Mouse (Mus musculus): ENCODE measurements around the gene Ces1a. TPM values are rescaled to one million over a fixed set of nuclear protein-coding genes. Genes with fewer than 3 reads are reported as not detected.

Ces1a gene
- polyA plus RNA-seq, 1 experiment from 2014 or later, result not detected

DNA sequence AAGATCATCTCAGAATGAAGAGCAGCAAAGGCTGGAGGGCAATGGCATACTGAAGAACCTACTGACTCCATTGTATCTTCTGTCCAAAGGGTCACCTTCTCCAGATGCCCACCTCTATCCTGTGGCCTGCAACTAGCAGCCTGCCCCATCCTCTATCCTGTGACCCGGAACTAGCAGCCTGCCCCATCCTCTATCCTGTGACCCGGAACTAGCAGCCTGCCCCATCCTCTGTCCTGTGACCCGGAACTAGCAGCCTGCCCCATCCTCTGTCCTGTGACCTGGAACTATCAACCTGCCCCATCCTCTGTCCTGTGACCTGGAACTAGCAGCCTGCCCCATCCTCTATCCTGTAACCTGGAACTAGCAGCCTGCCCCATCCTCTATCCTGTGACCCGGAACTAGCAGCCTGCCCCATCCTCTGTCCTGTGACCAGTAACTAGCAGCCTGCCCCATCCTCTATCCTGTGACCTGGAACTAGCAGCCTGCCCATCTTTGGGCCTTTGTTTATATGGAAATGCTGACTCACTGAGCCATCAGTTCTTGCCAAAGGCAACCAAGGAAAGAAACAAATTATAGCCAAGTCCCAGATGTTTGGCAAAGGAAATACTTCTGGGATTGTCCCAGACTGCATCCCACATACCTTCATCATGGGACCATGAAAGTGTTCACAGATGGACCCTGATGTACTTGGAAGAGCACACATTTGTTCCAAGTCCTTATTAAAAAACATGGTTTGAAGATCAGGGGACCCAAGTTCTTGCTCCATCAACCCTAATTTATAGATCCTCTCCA is 7.0 kb downstream of the Ces1a start:
- Histone ChIP-seq H3K27me3 (no peaks in the 10 kb centered on the region), H3K9ac (no peak overlapping the region), H3K9me3 (no peaks in the 10 kb centered on the region), H3K4me3 (no peak overlapping the region), H3K4me2 (no peak overlapping the region), H3K27ac (no peak overlapping the region), H3K36me3 (no peaks in the 10 kb centered on the region), H3K4me1 (replicated peaks) (0 out of 2 replicates have a peak, but pooled peaks cover 3% of the 10 kb centered on the region)
- 69% methylated on average over 4 of the region's 4 CpGs for WGBS
- ATAC-seq (ENCODE audit: low FRiP score), result no peak

DNA sequence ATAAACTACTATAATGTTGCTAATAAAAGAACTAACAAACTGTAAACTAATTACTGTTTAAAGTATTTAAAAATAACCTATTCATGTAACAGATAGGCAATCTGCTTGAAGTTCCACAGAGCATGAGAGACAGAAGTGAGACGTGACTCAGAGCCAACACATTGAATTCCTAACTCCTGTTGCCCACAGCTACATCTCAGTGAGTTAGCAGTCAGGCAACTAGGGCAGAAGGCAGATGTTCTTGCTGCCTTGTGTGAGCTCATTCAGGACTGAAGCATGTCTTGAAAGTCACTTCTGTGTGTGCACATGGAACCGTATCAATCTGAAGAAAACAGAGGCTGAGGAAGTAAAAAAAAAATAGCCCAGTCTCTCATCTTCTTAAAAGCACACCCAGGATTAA is 7.7 kb downstream of the Ces1a start:
- H3K9me3 ChIP-seq, result no peaks in the 10 kb centered on the region
- 0 out of 2 replicates have a peak, but pooled peaks cover 3% of the 10 kb centered on the region for H3K4me1 ChIP-seq (replicated peaks)
- no peaks in the 10 kb centered on the region for H3K27me3 ChIP-seq
- no peak overlapping the region for H3K9ac ChIP-seq
- WGBS, result 84% methylated on average over 2 of the region's 2 CpGs
- H3K4me3 ChIP-seq, result no peak overlapping the region
- no peak for ATAC-seq (ENCODE audit: low FRiP score)
- no peak overlapping the region for H3K27ac ChIP-seq
- no peaks in the 10 kb centered on the region for H3K36me3 ChIP-seq
- no peak overlapping the region for H3K4me2 ChIP-seq

DNA sequence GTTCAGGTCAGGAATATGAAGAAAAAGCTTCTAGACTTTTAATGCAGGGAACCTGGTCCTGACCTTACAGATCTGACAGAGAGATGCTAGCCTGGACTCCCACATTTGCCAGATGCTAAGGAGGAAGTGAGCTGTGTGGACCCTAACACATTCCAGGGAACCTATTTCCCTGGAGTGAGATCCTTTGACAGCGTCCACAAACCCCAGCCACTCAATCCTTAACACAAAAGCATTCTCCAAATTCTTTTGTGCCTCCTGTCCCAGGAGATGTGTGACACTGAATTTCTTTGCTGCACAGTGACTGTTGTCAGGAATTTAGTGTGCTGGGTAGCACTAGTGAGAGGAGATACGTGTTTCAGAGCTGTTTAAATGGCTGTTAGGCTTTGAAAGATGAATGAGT is 9.2 kb downstream of the Ces1a start:
- H3K36me3 ChIP-seq, result no peaks in the 10 kb centered on the region
- no peaks in the 10 kb centered on the region for H3K9me3 ChIP-seq
- no peak overlapping the region for H3K4me3 ChIP-seq
- 0 out of 2 replicates have a peak, but pooled peaks cover 3% of the 10 kb centered on the region for H3K4me1 ChIP-seq (replicated peaks)
- no peak for ATAC-seq (ENCODE audit: low FRiP score)
- 7% methylated on average over 2 of the region's 2 CpGs for WGBS
- no peaks in the 10 kb centered on the region for H3K27me3 ChIP-seq
- H3K9ac ChIP-seq, result no peak overlapping the region
- H3K4me2 ChIP-seq, result no peak overlapping the region
- no peak overlapping the region for H3K27ac ChIP-seq

DNA sequence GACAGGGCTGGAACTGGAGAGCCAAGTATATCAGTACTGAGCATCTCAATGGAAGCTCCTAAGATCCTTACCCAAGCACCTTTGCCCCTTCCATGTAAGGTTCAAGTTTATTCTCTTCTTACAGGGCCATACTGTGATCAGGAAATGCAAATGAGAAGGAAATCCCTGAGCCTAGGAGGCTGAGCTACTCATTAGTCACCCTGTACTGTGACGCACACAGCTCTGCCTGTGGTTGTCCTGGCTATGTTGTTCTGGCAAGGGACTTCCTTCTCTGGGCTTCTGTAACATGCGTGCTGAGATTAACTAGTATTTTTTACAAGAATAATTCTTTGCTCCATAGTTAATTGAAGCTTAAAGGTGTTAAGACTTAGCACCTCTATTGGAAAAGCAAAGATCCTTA is 17.3 kb downstream of the Ces1a start:
- 75% methylated on average over 2 of the region's 2 CpGs for WGBS
- ATAC-seq (ENCODE audit: low FRiP score), result no peak
- Histone ChIP-seq H3K9ac (no peak overlapping the region), H3K27ac (no peak overlapping the region), H3K4me2 (no peak overlapping the region), H3K36me3 (no peaks in the 10 kb centered on the region), H3K4me1 (replicated peaks) (no peaks in the 10 kb centered on the region), H3K9me3 (no peaks in the 10 kb centered on the region), H3K27me3 (no peaks in the 10 kb centered on the region), H3K4me3 (no peak overlapping the region)

DNA sequence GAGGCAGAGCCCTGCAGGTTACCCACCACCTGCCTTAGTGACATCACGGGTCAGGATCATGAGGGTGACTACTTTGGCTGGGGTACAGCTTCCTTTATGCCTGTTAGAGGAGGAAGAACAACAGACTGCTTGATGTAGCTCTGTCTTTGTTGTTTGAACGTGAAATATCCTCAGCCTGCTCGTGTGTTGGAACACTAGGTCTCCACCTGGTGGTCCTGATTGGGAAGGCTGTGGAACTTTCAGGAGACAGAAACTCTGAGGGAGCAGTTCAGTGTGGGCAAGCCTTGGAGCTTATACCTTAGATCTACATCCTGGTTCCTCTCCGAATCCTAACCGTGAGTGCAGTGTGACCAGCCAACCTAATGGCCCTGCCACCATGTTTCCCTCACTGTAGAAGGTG is 26.3 kb downstream of the Ces1a start:
- 69% methylated on average over 5 of the region's 5 CpGs for WGBS
- H3K9me3 ChIP-seq, result no peaks in the 10 kb centered on the region
- ATAC-seq (ENCODE audit: low FRiP score), result no peak
- no peak overlapping the region for H3K9ac ChIP-seq
- no peak overlapping the region for H3K4me2 ChIP-seq
- H3K4me3 ChIP-seq, result no peak overlapping the region
- no peaks in the 10 kb centered on the region for H3K27me3 ChIP-seq
- no peak overlapping the region for H3K27ac ChIP-seq
- no peaks in the 10 kb centered on the region for H3K36me3 ChIP-seq
- H3K4me1 ChIP-seq (replicated peaks), result no peaks in the 10 kb centered on the region

DNA sequence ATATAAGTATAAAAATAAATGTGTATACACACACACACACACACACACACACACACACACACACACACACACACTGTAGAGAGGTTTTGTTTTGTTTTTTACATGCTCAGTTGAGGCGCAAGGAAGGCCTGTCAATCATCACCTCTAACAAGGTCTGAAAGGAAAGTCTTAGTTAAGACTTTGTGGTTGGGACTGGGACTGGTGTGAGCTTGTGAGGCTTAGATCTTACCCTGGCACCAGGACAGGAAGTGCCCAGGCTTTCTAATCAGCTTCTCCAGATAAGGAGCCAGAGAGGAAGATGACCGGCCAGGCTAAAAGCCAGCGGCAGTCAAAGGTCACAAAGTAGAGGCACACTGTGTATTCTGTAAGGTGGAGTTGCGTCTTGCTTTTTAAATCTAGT is 33.7 kb downstream of the Ces1a start:
- no peak for ATAC-seq (ENCODE audit: low FRiP score)
- Histone ChIP-seq H3K9me3 (no peaks in the 10 kb centered on the region), H3K36me3 (no peaks in the 10 kb centered on the region), H3K4me3 (no peak overlapping the region), H3K4me1 (replicated peaks) (no peaks in the 10 kb centered on the region), H3K27me3 (no peaks in the 10 kb centered on the region), H3K4me2 (no peak overlapping the region), H3K27ac (no peak overlapping the region), H3K9ac (no peak overlapping the region)
- 84% methylated on average over 4 of the region's 4 CpGs for WGBS

DNA sequence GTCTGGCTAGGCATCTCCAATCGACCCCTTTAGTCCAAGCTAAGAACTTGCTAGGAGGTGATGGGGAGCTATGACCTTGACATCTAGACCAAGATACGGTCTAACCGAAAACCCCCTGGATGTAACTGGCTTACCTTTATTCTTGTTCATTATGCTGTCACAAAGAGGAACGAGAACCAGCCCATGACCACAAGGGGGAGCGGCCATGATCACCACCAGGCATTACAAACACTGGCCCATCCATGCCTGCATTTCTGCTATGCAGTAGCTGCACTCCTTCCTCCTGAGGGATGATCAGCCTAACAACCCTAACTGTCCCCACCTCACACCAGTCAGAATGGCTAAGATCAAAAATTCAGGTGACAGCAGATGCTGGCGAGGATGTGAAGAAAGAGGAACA is 35.8 kb downstream of the Ces1a start:
- ATAC-seq (ENCODE audit: low FRiP score), result no peak
- no peak overlapping the region for H3K27ac ChIP-seq
- 78% methylated on average over 6 of the region's 6 CpGs for WGBS

DNA sequence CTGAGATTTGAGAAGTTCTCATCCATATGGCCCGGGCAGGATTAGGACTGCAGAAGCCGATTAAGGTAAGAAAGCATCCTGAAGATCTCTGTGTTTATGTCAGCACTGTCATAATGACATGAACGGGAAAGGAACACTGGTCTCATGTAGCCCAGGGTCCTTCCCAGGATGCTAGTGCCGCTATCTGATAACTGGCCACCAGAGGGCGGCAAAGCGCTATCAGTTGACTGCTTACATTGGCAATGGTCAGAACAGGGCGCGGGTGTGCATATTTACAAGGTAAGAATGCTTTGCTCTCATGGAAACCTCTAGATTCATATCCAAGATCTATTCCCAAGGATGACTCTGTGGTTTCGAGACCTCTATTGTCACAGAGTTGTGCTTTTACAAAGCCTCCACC is 36.6 kb downstream of the Ces1a start:
- 16% methylated on average over 9 of the region's 9 CpGs for WGBS
- ATAC-seq (ENCODE audit: low FRiP score), result peak; percentile 88
- Histone ChIP-seq H3K27me3 (no peaks in the 10 kb centered on the region), H3K4me1 (replicated peaks) (no peaks in the 10 kb centered on the region), H3K4me2 (no peak overlapping the region), H3K27ac (no peak overlapping the region), H3K9me3 (no peaks in the 10 kb centered on the region), H3K36me3 (no peaks in the 10 kb centered on the region), H3K4me3 (no peak overlapping the region), H3K9ac (no peak overlapping the region)

More for the DNA sequence above, 35.8 kb downstream of the Ces1a start:
- Histone ChIP-seq H3K4me2 (no peak overlapping the region), H3K4me3 (no peak overlapping the region), H3K9ac (no peak overlapping the region), H3K27me3 (no peaks in the 10 kb centered on the region), H3K9me3 (no peaks in the 10 kb centered on the region), H3K36me3 (no peaks in the 10 kb centered on the region), H3K4me1 (replicated peaks) (no peaks in the 10 kb centered on the region)

DNA sequence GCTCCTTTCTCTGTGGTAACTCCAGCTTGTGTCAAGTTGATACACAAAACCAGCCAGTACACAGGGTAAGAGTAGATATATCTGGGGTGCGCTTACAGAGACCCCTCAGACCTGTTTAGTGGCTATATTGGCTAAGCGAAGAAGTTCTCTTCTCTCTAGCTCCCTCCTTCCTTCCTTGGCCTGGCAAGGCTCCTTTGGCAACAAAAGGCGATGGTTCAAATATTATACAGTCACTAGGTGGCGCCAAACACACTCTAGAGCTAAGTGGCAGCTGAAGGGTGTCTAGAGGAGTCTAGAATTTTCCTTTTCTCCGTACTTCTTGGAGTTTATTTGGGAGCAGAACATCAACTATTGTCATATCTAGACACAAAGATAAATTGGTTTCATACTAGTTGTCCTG is 37.7 kb downstream of the Ces1a start:
- Histone ChIP-seq H3K36me3 (no peaks in the 10 kb centered on the region), H3K4me2 (no peak overlapping the region), H3K4me1 (replicated peaks) (no peaks in the 10 kb centered on the region), H3K27ac (no peak overlapping the region), H3K9ac (no peak overlapping the region), H3K4me3 (no peak overlapping the region), H3K9me3 (no peaks in the 10 kb centered on the region), H3K27me3 (no peaks in the 10 kb centered on the region)
- no peak for ATAC-seq (ENCODE audit: low FRiP score)
- 34% methylated on average over 5 of the region's 5 CpGs for WGBS

DNA sequence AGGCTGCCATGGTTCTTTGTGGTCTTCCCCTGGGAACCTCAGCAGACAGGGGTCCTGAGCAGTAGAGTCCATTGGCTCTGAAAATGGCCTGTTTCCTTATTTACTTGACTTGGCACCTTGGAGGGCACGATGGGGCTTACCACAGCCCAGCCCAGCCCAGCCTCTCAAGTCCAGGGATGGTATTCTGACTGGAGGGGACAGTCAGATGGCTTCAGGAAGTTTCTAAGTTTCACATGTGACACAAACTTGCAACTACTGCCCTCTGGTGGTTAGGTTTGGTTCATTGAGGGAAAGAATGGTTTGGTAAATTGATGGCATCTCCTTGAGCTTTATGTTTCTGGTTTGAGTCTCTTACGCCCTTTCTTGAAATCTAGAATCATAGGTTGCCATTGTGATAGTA is 49.4 kb downstream of the Ces1a start:
- Histone ChIP-seq H3K36me3 (no peaks in the 10 kb centered on the region), H3K4me1 (replicated peaks) (no peaks in the 10 kb centered on the region), H3K4me2 (no peak overlapping the region), H3K9ac (no peak overlapping the region), H3K27ac (no peak overlapping the region), H3K4me3 (no peak overlapping the region), H3K9me3 (no peaks in the 10 kb centered on the region), H3K27me3 (no peaks in the 10 kb centered on the region)
- no peak for ATAC-seq (ENCODE audit: low FRiP score)
- WGBS, result 45% methylated on average over 2 of the region's 2 CpGs

DNA sequence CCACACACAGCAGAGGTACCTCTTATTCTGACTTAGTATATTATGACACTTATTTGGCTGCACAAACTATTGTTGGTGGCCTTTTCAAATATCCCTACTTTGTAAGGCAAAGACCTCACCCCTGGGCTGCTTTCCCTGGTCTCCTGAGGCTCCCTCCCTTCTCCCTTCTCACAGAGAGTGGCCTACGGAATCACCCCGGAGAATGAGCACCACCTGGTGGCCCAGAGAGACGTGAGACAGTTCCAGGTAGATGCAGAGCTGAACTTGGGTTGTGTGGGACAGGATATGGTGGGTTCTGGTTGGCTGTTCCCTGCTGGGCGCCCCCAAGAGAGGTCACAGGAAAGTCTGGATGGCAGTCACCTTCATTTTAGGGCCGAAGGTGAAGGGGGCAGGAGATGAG is 51.2 kb downstream of the Ces1a start:
- Histone ChIP-seq H3K4me1 (replicated peaks) (no peaks in the 10 kb centered on the region), H3K4me3 (no peak overlapping the region), H3K27ac (no peak overlapping the region), H3K36me3 (no peaks in the 10 kb centered on the region), H3K9me3 (no peaks in the 10 kb centered on the region), H3K9ac (no peak overlapping the region), H3K27me3 (no peaks in the 10 kb centered on the region), H3K4me2 (no peak overlapping the region)
- no peak; the same call in 1 of the 2 replicates for ATAC-seq (ENCODE audit: low FRiP score)
- 37% methylated on average over 5 of the region's 5 CpGs for WGBS

DNA sequence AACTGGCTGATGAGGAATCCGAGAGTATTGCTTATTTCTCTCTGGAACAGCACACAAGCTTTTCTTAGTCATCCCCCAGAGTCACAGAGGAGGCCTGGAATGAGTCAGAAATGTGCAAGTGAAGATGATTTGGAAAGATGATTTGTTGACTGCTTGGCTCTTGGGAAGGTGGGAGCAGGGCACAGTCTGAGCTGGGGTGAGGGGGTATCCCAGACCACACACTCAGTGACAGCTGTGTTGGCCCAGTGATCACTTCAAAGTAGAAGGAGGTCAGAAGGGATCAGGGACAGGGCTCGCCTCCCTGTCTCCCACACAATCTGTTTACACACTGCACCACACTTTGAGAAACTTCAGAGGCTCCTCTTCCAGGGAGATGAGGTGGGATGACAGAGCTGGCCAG is 63.6 kb downstream of the Ces1a start:
- no peaks in the 10 kb centered on the region for H3K36me3 ChIP-seq
- H3K27ac ChIP-seq, result no peak overlapping the region
- no peaks in the 10 kb centered on the region for H3K27me3 ChIP-seq
- no peak for ATAC-seq (ENCODE audit: low FRiP score)
- WGBS, result 69% methylated on average over 2 of the region's 2 CpGs
- H3K4me1 ChIP-seq (replicated peaks), result no peaks in the 10 kb centered on the region
- H3K9me3 ChIP-seq, result no peaks in the 10 kb centered on the region
- no peak overlapping the region for H3K9ac ChIP-seq
- no peak overlapping the region for H3K4me2 ChIP-seq
- H3K4me3 ChIP-seq, result no peak overlapping the region

DNA sequence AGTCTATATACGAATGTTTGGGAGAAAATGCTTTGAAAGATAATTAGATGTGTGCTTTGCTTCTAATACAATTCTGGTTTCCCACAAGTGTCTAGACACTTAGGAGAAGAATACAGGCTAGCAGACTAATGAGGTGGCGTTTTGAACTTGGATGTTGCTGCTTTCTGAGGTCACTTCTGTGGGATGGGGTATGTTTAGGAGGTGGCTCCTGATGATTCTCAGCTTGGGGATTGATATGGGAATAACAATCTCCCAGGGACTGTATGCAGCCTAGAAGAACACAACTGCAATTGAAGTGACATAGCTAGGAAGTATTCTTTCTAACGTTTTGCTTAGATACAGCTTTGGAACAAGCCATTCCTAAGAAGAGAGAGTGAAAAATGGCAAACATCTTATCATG is 65.5 kb downstream of the Ces1a start:
- ATAC-seq (ENCODE audit: low FRiP score), result no peak

More for the DNA sequence above, 65.5 kb downstream of the Ces1a start:
- WGBS, result 88% methylated on average over 3 of the region's 3 CpGs
- Histone ChIP-seq H3K4me1 (replicated peaks) (no peaks in the 10 kb centered on the region), H3K9me3 (no peaks in the 10 kb centered on the region), H3K36me3 (no peaks in the 10 kb centered on the region), H3K9ac (no peak overlapping the region), H3K27me3 (no peaks in the 10 kb centered on the region), H3K4me2 (no peak overlapping the region), H3K27ac (no peak overlapping the region), H3K4me3 (no peak overlapping the region)
